Comparison of ENCODE assay signal across 8 mouse cellular contexts in the genomic region with DNA sequence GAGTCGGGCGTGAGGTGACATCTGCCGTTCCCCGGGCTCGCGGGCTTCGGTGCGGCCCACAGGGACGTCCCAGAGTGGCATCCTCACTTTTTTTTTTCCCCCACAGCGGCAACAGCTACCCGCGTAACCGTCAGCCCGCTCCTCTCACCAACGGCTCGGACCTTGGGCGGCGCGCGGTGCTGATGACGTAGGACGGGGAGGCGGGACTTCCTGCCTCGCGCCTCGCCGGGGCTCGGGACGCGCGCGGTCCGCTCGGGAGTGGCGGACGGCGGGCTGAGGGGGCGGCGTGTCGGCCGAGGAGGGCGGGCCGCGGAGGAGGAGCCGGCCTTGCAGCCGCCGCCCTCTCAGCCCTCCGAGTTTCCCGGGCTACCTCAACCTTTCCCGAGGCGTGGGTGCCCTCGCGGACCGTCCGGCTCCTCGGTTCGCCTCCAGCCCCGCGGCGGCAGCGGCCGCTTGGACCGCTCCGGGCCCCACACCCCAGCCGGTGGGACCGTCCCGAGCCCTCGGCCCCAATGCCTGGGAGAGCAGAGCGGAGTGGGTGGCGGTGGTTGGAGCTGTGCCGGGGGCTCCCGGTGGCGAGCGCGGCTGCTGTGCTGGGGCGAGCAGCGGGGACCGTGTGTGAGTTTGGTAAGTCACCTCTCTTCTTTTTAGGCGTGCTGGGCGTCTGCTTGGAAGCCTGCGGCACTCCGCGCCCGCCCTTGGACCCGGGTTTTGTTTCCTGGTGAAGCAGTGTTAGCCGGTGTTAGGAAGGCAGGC. TPM values are rescaled to one million over a fixed set of nuclear protein-coding genes. Genes with fewer than 3 reads are reported as not detected.
DNase-seq lines count a peak whose midpoint lies in the region; ATAC-seq and TF ChIP-seq lines count a peak whose summit lies in the region.

Cep83 (plus strand) TSS at position 235 of the 756 bp plus-strand sequence.

- no peaks in the 10 kb centered on the region for H3K9me3 ChIP-seq in MEL (replicated peaks; ENCODE audit: insufficient read depth, low read length)
- H3K9me3 ChIP-seq in forebrain, embryonic 16.5 days (ENCODE audit: control insufficient read depth, low read length), result no peaks in the 10 kb centered on the region
- H3K9me3 ChIP-seq in neural tube, embryonic 15.5 days (replicated peaks), result no peaks in the 10 kb centered on the region

- peaks cover 25% of the 10 kb centered on the region for H3K79me2 ChIP-seq in MEL (ENCODE audit: control insufficient read depth, insufficient read depth, low read length, poor library complexity)

- peak in 1 of 2 experiments; percentile 33; a peak in 1 of 4 replicates for TF ChIP-seq EP300 in MEL (IDR thresholded peaks at IDR 0.05; ENCODE audit: low read depth in 1 of 2, low read length in 2 of 2)

- peak within 1 kb of the TSS; percentile 95 for H3K9ac ChIP-seq in MEL (ENCODE audit: control insufficient read depth, low read depth, low read length, poor library complexity, severe bottlenecking)
- H3K9ac ChIP-seq in forebrain, embryonic 16.5 days (replicated peaks; ENCODE audit: low read depth, low read length), result peak within 1 kb of the TSS; percentile 97
- H3K9ac ChIP-seq in neural tube, embryonic 15.5 days (replicated peaks), result peak within 1 kb of the TSS; percentile 92

- DNase-seq in MEL (ENCODE audit: low read depth, low spot score), result peak; percentile 94
- DNase-seq in cerebellum, adult 18-20 months, result peak; percentile 96 to 98
- peak; percentile 95 to 98 for DNase-seq in heart, postnatal 36 days
- peak; percentile 93 to 96 for DNase-seq in layer of hippocampus, adult 2 months (ENCODE audit: low spot score in 2 of 2)
- DNase-seq in lung, adult 2 months, result peak; percentile 96
- peak; percentile 96 for DNase-seq in testis, postnatal 10 days (ENCODE audit: low spot score)

- TF ChIP-seq RAD21 in MEL (IDR thresholded peaks at IDR 0.05; ENCODE audit: low read depth, low read length), result no peak

- TF ChIP-seq POLR2A in MEL (IDR thresholded peaks at IDR 0.05; ENCODE audit: control insufficient read depth in 1 of 2, insufficient read depth in 1 of 2, low read depth in 1 of 2, low read length in 2 of 2, poor library complexity in 1 of 2), result peak; percentile 78 to 95
- peak; percentile 89 for TF ChIP-seq POLR2A in lung, adult 2 months (IDR thresholded peaks at IDR 0.05; ENCODE audit: borderline replicate concordance, extremely low read depth, low read depth, low read length)

- H3K4me1 ChIP-seq in MEL (ENCODE audit: control insufficient read depth in 1 of 2, insufficient read depth in 2 of 2, low read length in 2 of 2), result peaks cover 0 to 12% of the 10 kb centered on the region in 2 experiments; a peak in 2 of 4 replicates
- H3K4me1 ChIP-seq in forebrain, embryonic 16.5 days (replicated peaks; ENCODE audit: control insufficient read depth, insufficient read depth, low read length), result peaks cover 11% of the 10 kb centered on the region; the same call in 1 of the 2 replicates
- H3K4me1 ChIP-seq in lung, adult 2 months (ENCODE audit: control insufficient read depth, insufficient read depth, low read length), result peaks cover 5% of the 10 kb centered on the region
- peaks cover 16% of the 10 kb centered on the region for H3K4me1 ChIP-seq in neural tube, embryonic 15.5 days

- peak within 1 kb of the TSS; percentile 97 for H3K27ac ChIP-seq in MEL (ENCODE audit: control insufficient read depth, low read depth, low read length)
- peak within 1 kb of the TSS; percentile 81 for H3K27ac ChIP-seq in forebrain, embryonic 16.5 days (ENCODE audit: low read length)
- H3K27ac ChIP-seq in layer of hippocampus, adult 2 months, result peak within 1 kb of the TSS; percentile 97
- peak within 1 kb of the TSS; percentile 93 for H3K27ac ChIP-seq in neural tube, embryonic 15.5 days (replicated peaks)

- no peak for TF ChIP-seq CTCF in MEL (IDR thresholded peaks at IDR 0.05 in 2 of 3, conservative IDR thresholded peaks at IDR 0.05 in 1 of 3; ENCODE audit: control insufficient read depth in 1 of 3, insufficient read depth in 1 of 3, low read depth in 2 of 3, low read length in 3 of 3, poor library complexity in 1 of 3, severe bottlenecking in 1 of 3)
- no peak for TF ChIP-seq CTCF in layer of hippocampus, adult 2 months (conservative IDR thresholded peaks at IDR 0.05)
- no peak for TF ChIP-seq CTCF in lung, adult 2 months (IDR thresholded peaks at IDR 0.05; ENCODE audit: insufficient read depth, low read length)

- peaks cover 0 to 18% of the 10 kb centered on the region in 2 experiments; a peak in 3 of 4 replicates for H3K36me3 ChIP-seq in MEL (ENCODE audit: control insufficient read depth in 1 of 2, insufficient read depth in 2 of 2, low read length in 2 of 2)
- H3K36me3 ChIP-seq in forebrain, embryonic 16.5 days (ENCODE audit: control insufficient read depth, insufficient read depth), result no peaks in the 10 kb centered on the region
- H3K36me3 ChIP-seq in neural tube, embryonic 15.5 days, result no peaks in the 10 kb centered on the region

- intact Hi-C loops in heart, postnatal 36 days (cut with DNase I), result loop anchor here (5.0 kb wide), 1 partner anchor 281 kb away; no protein-coding TSS in a partner anchor

- under 1% methylated on average over 79 of the region's 86 CpGs for WGBS in forebrain, embryonic 16.5 days
- WGBS in lung, adult 2 months, result under 1% methylated on average over 86 of the region's 86 CpGs
- WGBS in neural tube, embryonic 15.5 days, result 0% methylated on average over 64 of the region's 86 CpGs

- peak within 1 kb of the TSS; percentile 90 for H3K4me2 ChIP-seq in forebrain, embryonic 16.5 days (ENCODE audit: low read length)
- H3K4me2 ChIP-seq in neural tube, embryonic 15.5 days, result peak within 1 kb of the TSS; percentile 81

- H3K27me3 ChIP-seq in MEL (ENCODE audit: control insufficient read depth in 1 of 2, insufficient read depth in 2 of 2, low read length in 2 of 2), result no peaks in the 10 kb centered on the region
- no peaks in the 10 kb centered on the region for H3K27me3 ChIP-seq in forebrain, embryonic 16.5 days (replicated peaks; ENCODE audit: control insufficient read depth, insufficient read depth, low read length)
- no peaks in the 10 kb centered on the region for H3K27me3 ChIP-seq in neural tube, embryonic 15.5 days (replicated peaks)

- peak; percentile 99 for ATAC-seq in forebrain, embryonic 16.5 days
- peak; percentile 99 for ATAC-seq in neural tube, embryonic 15.5 days (ENCODE audit: low FRiP score)

- H3K4me3 ChIP-seq in MEL (ENCODE audit: control insufficient read depth in 1 of 2, insufficient read depth in 1 of 2, low read depth in 2 of 2, low read length in 2 of 2), result peak within 1 kb of the TSS; percentile 80 to 88
- H3K4me3 ChIP-seq in forebrain, embryonic 16.5 days (replicated peaks; ENCODE audit: low read length), result peak within 1 kb of the TSS; percentile 72
- peak within 1 kb of the TSS; percentile 98 for H3K4me3 ChIP-seq in layer of hippocampus, adult 2 months
- H3K4me3 ChIP-seq in lung, adult 2 months (replicated peaks; ENCODE audit: extremely low read depth, low read depth, low read length), result peak within 1 kb of the TSS; percentile 99
- peak within 1 kb of the TSS; percentile 98 for H3K4me3 ChIP-seq in neural tube, embryonic 15.5 days (replicated peaks)

TF ChIP-seq in MEL, 35 proteins besides CTCF, POLR2A, EP300 and RAD21 (continues in another document):
- TF ChIP-seq CHD2 (IDR thresholded peaks at IDR 0.05; ENCODE audit: low read length), result no peak
- no peak; the same call in 1 of the 2 replicates for TF ChIP-seq MAZ (IDR thresholded peaks at IDR 0.05; ENCODE audit: low read depth, low read length)
- no peak for TF ChIP-seq ZC3H11A (IDR thresholded peaks at IDR 0.05; ENCODE audit: low read depth, low read length)
- peak; percentile 16; the same call in 1 of the 2 replicates for TF ChIP-seq ELF1 (IDR thresholded peaks at IDR 0.05; ENCODE audit: low read depth, low read length)
- no peak for TF ChIP-seq MYC (IDR thresholded peaks at IDR 0.05; ENCODE audit: low read depth, low read length)
- no peak for TF ChIP-seq MEF2A (IDR thresholded peaks at IDR 0.05; ENCODE audit: extremely low read depth, insufficient replicate concordance, low read depth, low read length, poor library complexity, severe bottlenecking)
- peak; percentile 89 for TF ChIP-seq POLR2AphosphoS2 (IDR thresholded peaks at IDR 0.05; ENCODE audit: low read length)
- 0 out of 2 replicates have a peak, but pooled peaks have one; percentile 70 for TF ChIP-seq ZMIZ1 (IDR thresholded peaks at IDR 0.05; ENCODE audit: low read depth, low read length)
- TF ChIP-seq HCFC1 (IDR thresholded peaks at IDR 0.05; ENCODE audit: low read depth, low read length), result peak; percentile 82
- TF ChIP-seq MXI1 (IDR thresholded peaks at IDR 0.05; ENCODE audit: low read depth, low read length), result 0 out of 2 replicates have a peak, but pooled peaks have one; percentile 11
- no peak for TF ChIP-seq BHLHE40 (IDR thresholded peaks at IDR 0.05; ENCODE audit: borderline replicate concordance, low read depth, low read length)
- TF ChIP-seq RCOR1 (IDR thresholded peaks at IDR 0.05; ENCODE audit: low read depth, low read length), result no peak
- 0 out of 2 replicates have a peak, but pooled peaks have one; percentile 7 for TF ChIP-seq ETS1 (IDR thresholded peaks at IDR 0.05; ENCODE audit: low read depth, low read length)
- no peak for TF ChIP-seq USF1 (IDR thresholded peaks at IDR 0.05; ENCODE audit: low read depth, low read length)
- TF ChIP-seq UBTF (IDR thresholded peaks at IDR 0.05; ENCODE audit: borderline replicate concordance, insufficient read depth, low read depth, low read length), result 0 out of 2 replicates have a peak, but pooled peaks have one; percentile 71
- peak; percentile 27; the same call in 1 of the 2 replicates for TF ChIP-seq MAX (IDR thresholded peaks at IDR 0.05; ENCODE audit: low read length)
- TF ChIP-seq GATA1 (IDR thresholded peaks at IDR 0.05; ENCODE audit: low read depth, low read length), result no peak
- peak; percentile 90 for TF ChIP-seq MYB (IDR thresholded peaks at IDR 0.05; ENCODE audit: low read depth, low read length)
- TF ChIP-seq SIN3A (IDR thresholded peaks at IDR 0.05; ENCODE audit: low read length), result peak; percentile 59; the same call in 1 of the 2 replicates
- TF ChIP-seq POLR2AphosphoS5 (IDR thresholded peaks at IDR 0.05; ENCODE audit: borderline replicate concordance, low read depth, low read length), result no peak
- TF ChIP-seq JUND (IDR thresholded peaks at IDR 0.05; ENCODE audit: low read depth, low read length), result no peak

RNA-seq across cellular contexts. Expression of gene Cep83, which starts in this region (rescaled TPM):
- 22.4 and 23.9 TPM in 2 replicates for total RNA-seq in MEL (2012; rRNA removed)
- polyA plus RNA-seq in MEL (2012; ENCODE audit: insufficient read depth in 1 of 2, insufficient read length in 2 of 2, low read depth in 1 of 2, low replicate concordance in 2 of 2, missing spikeins in 1 of 2), result 100 to 1,000 TPM in 1 of 2 experiments, 10 to 100 TPM in 1; 25.9 to 231 TPM
- polyA plus RNA-seq in forebrain, embryonic 16.5 days (2015; fragmentation: Nextera tagmentation; extraction: Ambion mirVana), result 16.9 and 17.9 TPM in 2 replicates
- 10 to 100 TPM; 21.5 to 24.0 TPM for total RNA-seq in heart, postnatal 36 days (2021)
- 10 to 100 TPM; 30.6 to 32.5 TPM for total RNA-seq in layer of hippocampus, adult 2 months (2021)
- 5.3 and 9.5 TPM in 2 replicates for polyA plus RNA-seq in lung, adult 2 months (2012; rRNA removed)
- 21.6 and 21.9 TPM in 2 replicates for polyA plus RNA-seq in neural tube, embryonic 15.5 days (2015; fragmentation: Nextera tagmentation; extraction: Ambion mirVana)

Comparison
In these comparisons a context has a peak if more than half of its experiments do, and no peak if none do; other contexts are left out.
1. Peak in every context shown above with its lines: DNase-seq, ATAC-seq, H3K4me3 ChIP-seq and H3K27ac ChIP-seq.